Mouse (Mus musculus): ENCODE data around the gene Tjp3.
"Not testable (repeated sequence)": the region's sequence is repeated elsewhere in the genome, so short reads cannot be mapped to it uniquely, and the experiment has no call there.

Tjp3 gene

DNA sequence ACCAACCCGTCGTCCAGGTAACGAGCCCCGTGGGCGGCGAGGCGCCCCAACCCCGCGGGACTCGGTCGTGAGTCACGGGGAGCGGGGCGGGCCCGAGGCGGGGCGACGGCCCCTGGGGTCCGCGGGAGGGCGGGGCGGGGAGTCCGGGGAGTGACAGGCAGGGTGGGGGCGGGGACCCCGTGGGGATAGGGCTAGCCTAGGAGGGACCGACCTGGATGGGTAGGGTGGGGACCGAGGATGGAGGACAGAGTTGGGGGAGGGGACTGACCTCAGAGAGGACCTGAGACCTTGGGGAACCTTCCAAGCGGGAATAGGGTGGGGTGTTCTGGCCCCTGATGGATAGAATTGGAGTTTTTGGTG lies 58.2 kb downstream of the Tjp3 start:
- no peak for DNase-seq (ENCODE audit: low read depth, low spot score)

DNA sequence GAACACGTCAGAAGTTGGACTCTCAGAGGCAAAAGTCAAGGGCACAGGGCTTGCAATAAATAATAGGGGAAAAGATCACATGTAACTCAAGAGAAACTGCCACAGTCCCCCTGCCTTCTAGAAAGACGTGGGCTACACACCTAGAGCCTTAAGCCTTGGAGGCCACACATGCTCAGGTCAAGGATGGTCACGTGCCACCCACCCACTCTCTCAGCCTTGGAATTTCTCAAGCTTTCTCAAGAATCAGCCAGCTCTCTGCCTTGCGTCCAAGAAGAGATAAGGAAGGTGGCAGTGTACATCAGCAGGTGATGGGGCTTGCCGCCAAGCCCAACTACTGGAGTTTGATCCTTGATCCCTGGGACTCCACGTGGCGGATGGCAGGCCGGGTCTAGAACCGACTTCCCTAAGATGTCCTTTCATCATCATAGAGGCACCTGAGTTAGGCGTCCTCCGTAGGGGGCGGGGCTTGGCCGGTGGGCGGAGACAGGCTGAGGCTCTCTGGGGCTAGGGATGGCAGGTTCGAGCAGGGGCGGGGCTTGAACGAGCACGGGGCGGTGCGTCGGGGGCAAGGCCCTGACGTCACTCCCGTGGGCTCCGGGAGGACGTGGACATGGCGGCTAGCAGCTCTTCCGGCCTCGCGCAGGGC lies 58.7 kb downstream of the Tjp3 start, which contains the start of gene Zfr2:
Gene Zfr2, plus strand, starts transcription at position 576 of the 646 bp plus-strand sequence.
- DNase-seq (ENCODE audit: low read depth, low spot score) = peak; percentile 85

DNA sequence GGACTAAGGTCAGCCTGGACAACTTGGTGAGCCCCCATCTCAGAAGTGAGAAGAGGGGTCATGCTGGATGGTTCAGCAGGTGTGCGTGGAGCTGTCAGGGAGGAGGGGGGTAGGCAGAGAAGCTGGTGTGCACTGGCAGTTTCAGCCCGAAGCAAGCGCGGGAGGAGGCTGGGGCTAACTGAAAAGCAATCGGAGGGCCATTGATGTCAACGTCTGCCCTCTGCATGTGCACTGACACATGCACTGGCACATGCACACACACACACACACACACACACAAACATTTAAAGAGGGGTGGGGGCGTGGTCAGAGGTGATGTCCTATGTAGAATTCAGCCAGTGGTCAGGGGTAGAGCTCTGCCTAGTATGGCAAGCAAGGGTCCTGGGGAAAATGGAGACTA lies 59.9 kb downstream of the Tjp3 start:
- DNase-seq (ENCODE audit: low read depth, low spot score) = no peak

DNA sequence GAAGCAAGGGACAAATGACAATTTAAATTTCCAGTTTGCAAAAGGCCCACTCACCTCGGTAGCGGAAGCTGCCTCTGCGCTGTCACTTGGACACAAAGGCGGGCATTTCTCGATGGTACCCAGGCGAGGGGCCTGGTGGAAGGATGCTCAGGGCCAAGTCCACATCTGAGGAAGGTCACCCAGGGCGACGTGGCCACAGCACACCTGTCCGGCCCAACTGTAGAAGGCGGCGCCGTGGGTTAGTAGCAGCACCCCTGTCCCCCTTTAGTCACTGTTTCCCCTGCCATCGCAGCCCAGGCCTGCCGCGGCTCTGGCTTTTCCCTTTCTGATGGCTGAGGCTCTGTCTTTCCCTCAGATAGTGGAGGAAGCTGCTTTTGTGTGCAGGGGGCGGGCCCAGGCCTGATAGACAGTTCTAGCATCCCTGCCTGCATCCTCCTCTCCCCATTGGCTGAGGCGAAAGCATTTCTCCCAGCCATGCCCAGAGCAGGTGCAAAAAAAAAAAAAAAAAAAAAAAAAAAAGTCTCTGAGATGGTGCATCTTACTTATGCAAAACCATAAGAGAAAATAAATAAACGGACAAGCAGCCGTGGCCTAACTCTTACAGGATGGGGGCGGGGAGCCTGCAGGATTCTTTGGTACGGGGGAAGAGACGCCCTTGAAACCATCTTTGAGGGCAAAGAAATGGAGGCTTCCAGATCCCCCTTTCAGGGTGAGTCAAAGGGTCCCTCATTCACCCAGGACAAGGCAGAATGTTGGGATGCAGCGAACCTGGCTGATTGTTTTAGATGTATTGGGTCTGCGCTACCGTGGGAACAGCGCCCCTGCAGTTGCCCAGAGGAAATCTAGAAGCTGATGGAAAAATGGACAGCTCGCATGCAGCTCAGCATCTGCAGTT lies 60.7 kb downstream of the Tjp3 start, which contains the start of gene Atcay:
Gene Atcay, minus strand, starts transcription at position 396 of the 895 bp plus-strand sequence.
- DNase-seq (ENCODE audit: low read depth, low spot score) = peak; percentile 53

DNA sequence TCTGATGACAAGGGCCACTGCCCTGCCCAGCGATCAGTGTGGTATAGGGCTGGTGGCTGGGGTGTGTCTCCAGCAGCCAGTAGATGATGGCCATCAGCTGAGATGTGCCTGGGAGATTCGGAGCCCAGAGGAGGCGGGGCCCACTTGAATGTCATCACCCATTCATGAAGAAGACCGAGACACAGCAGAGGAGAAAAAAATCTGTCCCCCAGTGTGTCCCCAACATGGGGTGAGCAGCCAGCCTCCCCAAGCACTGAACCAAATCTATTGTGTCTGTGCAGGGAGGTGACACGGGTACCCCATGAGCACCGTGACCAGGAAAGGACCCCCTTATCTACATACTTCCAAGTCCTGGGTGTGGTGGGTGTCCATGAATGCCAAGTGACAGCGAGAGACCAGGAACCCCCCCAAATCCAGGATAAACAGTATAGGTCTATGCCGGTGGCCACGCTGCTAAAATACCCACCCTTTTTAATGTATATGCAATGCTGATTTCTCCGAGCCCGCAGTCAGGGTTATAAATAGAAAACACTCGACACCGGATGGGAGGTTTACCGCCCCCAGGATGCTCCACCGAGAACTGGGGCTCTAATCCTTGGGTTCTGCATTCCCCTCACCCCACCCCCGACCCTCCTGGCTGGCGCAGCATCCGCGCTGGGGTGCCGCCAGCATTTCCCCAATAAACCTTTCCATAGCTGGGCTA lies 61.5 kb downstream of the Tjp3 start:
- DNase-seq (ENCODE audit: low read depth, low spot score) = no peak

DNA sequence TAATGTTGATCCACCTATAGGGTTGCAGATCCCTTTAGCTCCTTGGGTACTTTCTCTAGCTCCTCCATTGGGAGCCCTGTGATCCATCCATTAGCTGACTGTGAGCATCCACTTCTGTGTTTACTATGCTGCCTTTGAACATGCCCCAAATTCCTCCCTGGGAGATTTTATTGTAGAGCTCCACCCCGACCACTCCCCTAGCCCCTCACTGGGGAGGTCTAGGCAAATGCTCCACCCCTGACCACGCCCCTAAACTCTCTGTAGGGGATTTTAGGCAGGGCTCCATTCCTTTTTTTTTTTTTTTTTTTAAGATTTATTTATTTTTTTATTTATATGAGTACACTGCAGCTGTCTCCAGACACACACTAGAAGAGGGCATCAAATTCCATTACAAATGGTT lies 67.7 kb downstream of the Tjp3 start:
- DNase-seq (ENCODE audit: low read depth, low spot score) = not testable (repeated sequence)

All from mesoderm, embryonic 11.5 days (tissue).